Mouse (Mus musculus) kidney, embryonic 16.5 days (tissue): ENCODE data around the gene Eif6. TPM values are rescaled to one million over a fixed set of nuclear protein-coding genes. Genes with fewer than 3 reads are reported as not detected.
A peak's percentile ranks its signal among the peaks of the same experiment; 100 is the strongest.

Experiments used
- ATAC-seq: fragments of 200-750 bp; cut with Nextera tagmentation; 2 replicates; pipeline ENCODE4 v1.8.0; 2017; ENCODE audit warnings: moderate TSS enrichment; ENCODE audit not compliant: low FRiP score, low TSS enrichment
- H3K27ac ChIP-seq: fragments of 300-500 bp; sonication (generic); 2 replicates; pipeline ENCODE4 v1.5.1; 2014; ENCODE audit warnings: low read length
- H3K27me3 ChIP-seq: fragments of 300-500 bp; sonication (generic); 2 replicates; pipeline ENCODE4 v1.6.1; 2014; ENCODE audit warnings: low read length, control low read depth, mixed read lengths; ENCODE audit not compliant: insufficient read depth
- H3K36me3 ChIP-seq: fragments of 300-500 bp; sonication (generic); 2 replicates; pipeline ENCODE4 v1.6.1; 2014; ENCODE audit warnings: low read length, control low read depth, mixed read lengths; ENCODE audit not compliant: insufficient read depth
- H3K4me1 ChIP-seq: fragments of 300-500 bp; sonication (generic); 2 replicates; pipeline ENCODE4 v1.6.1; 2014; ENCODE audit warnings: low read length, control low read depth, mixed read lengths; ENCODE audit not compliant: insufficient read depth
- H3K4me2 ChIP-seq: fragments of 300-500 bp; sonication (generic); replicated peaks from 2 replicates; pipeline ENCODE4 v1.6.1; 2014; ENCODE audit warnings: low read depth, low read length
- H3K4me3 ChIP-seq: fragments of 300-500 bp; sonication (generic); 2 replicates; pipeline ENCODE4 v1.5.1; 2014; ENCODE audit warnings: mild to moderate bottlenecking, low read length
- H3K9ac ChIP-seq: fragments of 300-500 bp; sonication (generic); replicated peaks from 2 replicates; pipeline ENCODE4 v1.6.1; 2014; ENCODE audit warnings: low read length
- H3K9me3 ChIP-seq: fragments of 300-500 bp; sonication (generic); 2 replicates; pipeline ENCODE4 v1.6.1; 2016; ENCODE audit warnings: low read length, control low read depth
- WGBS: fragments of 180-500 bp; shearing (Covaris S2); extraction: QIAGEN DNeasy Blood & Tissue Kit; methylation state at CpG from one replicate; pipeline ENCODE4 v1.1.7; 2014; 5-methylcytosine and 5-hydroxymethylcytosine counted together
- polyA plus RNA-seq: library from polyadenylated mRNA; unstranded; fragments of >200 nt; fragmentation: Nextera tagmentation; extraction: Ambion mirVana; gene quantifications from 2 replicates; pipeline ENCODE4 v1.2.1, GENCODE M21; 2015

The Eif6 gene
- polyA plus RNA-seq, 1 experiment from 2014 or later = 233 TPM

- no peak overlapping the region for H3K9ac ChIP-seq
- WGBS = 62% methylated on average over 3 of the region's 3 CpGs
- no peaks in the 10 kb centered on the region for H3K36me3 ChIP-seq
- no peak overlapping the region for H3K4me3 ChIP-seq
- no peak overlapping the region for H3K27ac ChIP-seq
- peaks cover 3% of the 10 kb centered on the region; the same call in 1 of the 2 replicates for H3K9me3 ChIP-seq
- H3K27me3 ChIP-seq = no peaks in the 10 kb centered on the region
- no peak for ATAC-seq
- H3K4me2 ChIP-seq = no peak overlapping the region
- H3K4me1 ChIP-seq = no peaks in the 10 kb centered on the region
These were observed 24.0 kb downstream of the Eif6 start for GRCm38 (mm10) chr2:155802761-155803160.

- H3K9ac ChIP-seq = no peak overlapping the region
- H3K27me3 ChIP-seq = no peaks in the 10 kb centered on the region
- H3K9me3 ChIP-seq = peaks cover 3% of the 10 kb centered on the region; the same call in 1 of the 2 replicates
- H3K36me3 ChIP-seq = no peaks in the 10 kb centered on the region
- 61% methylated on average over 3 of the region's 3 CpGs for whole genome bisulfite sequencing
- no peaks in the 10 kb centered on the region for H3K4me1 ChIP-seq
- no peak overlapping the region for H3K4me2 ChIP-seq
- H3K27ac ChIP-seq = no peak overlapping the region
- no peak for ATAC-seq
- H3K4me3 ChIP-seq = no peak overlapping the region
These were observed 28.1 kb downstream of the Eif6 start for GRCm38 (mm10) chr2:155798613-155799012.

DNA sequence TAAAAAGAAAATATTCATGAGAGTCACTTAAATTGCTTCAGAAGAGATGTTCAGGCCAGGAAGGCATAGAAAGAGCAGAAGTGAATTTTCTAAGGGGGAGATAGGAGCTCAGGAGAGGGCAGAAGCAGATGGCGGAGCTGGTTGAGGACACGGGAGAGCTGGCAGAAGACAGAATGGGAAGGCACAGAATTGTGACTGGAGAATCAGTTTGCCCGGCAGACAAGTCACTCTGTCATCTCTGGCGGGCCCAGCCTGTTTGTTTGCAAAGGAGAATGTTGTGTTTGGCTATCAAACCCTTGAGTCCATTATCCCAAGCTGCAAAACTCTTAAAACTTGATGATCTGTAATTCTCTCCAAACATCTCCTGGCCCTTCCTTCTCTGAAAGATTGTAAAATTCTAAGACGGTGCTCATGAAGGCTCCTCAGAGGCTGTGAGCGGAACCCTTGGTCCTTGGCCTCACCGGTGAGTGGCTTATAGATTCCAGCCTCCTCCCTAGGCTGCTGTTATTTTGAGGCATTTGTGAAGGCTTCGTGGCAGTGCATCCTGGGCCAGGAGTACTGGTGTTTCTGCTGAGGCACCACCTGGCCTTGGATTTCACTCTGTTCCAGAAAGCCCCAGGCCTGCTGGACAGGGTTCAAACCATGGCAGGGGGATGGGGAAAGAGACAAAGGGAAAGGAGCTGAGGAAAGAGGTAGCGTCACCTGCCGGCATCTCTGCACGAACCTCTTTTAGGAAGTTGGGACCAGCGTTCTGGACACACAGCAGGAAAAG lies 31.9 kb downstream of the Eif6 start:
- Histone ChIP-seq H3K36me3 (no peaks in the 10 kb centered on the region), H3K4me2 (no peak overlapping the region), H3K27ac (no peak overlapping the region), H3K4me3 (no peak overlapping the region), H3K9ac (no peak overlapping the region), H3K9me3 (no peaks in the 10 kb centered on the region), H3K27me3 (no peaks in the 10 kb centered on the region), H3K4me1 (no peaks in the 10 kb centered on the region)
- no peak for ATAC-seq
- 84% methylated on average over 12 of the region's 12 CpGs for WGBS

DNA sequence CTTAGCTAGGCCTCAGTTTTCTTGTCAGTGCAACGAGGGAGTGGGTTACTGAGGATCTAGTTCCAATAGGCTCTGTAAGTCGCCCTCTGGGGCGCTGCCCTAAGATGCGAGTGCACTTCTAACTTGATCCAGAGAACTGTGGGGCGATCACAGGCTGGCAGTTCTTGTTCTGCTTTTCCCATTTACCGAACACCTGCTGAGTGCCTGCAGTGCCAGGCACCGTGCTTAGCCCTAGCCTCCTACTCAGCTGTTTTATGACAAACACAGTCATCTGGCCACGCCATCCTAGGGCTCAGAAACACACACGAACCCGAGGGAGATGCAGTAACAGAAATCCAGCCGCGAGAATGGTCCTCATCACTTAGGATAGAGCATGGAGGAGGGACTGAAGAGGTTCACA lies 33.8 kb downstream of the Eif6 start:
- no peaks in the 10 kb centered on the region for H3K27me3 ChIP-seq
- WGBS = 25% methylated on average over 12 of the region's 12 CpGs
- no peaks in the 10 kb centered on the region for H3K9me3 ChIP-seq
- H3K9ac ChIP-seq = no peak overlapping the region
- no peak overlapping the region for H3K27ac ChIP-seq
- no peaks in the 10 kb centered on the region for H3K36me3 ChIP-seq
- H3K4me2 ChIP-seq = 0 out of 2 replicates have a peak overlapping the region, but pooled peaks have one; percentile 12
- no peaks in the 10 kb centered on the region for H3K4me1 ChIP-seq
- ATAC-seq = no peak
- no peak overlapping the region for H3K4me3 ChIP-seq

DNA sequence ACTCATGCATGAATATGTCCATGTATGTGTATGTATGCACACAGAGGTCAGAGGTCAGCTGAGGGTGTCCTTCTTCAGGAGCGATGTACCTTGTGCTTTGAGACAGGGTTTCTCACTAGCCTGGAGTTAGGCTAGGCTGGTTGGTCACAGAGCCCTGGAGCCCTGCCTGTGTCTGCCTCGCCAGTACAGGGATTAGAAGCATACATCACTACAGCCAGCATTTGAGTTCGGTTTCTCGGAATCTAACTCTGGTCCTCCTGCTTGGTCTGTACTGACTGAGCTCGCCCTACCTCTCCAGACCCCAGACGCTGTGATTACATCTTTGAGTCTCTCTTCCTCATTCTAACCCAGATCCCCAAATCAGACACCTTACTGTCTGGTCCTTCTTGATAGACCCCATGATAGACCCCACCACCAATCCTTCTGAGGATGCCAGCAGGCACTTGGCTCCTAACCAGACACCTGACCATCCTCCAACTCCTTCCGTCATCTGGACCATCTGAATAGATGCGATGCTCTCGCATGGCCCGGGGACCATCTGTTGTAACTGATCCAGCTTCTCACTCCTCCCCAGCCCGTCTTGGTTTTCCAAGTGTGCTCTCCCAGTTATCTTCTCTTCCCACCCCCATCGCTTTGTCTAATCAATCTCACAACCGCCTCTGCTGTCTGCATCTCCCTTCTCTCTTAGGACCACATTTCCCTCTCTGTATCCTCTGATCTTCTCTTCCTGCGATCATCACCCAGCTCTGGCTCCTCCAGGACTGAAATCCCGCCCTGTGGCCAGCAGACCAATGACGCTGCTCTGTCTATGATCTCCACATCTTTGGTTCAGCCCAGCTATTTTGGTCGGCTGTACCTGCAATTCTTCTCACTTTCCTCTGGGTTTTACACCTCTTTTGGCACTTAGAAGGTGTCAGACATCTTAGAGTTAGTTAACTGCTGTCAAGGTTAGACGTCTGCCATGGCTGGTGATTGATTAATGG lies 38.5 kb downstream of the Eif6 start:
- no peak overlapping the region for H3K27ac ChIP-seq
- ATAC-seq = no peak
- 55% methylated on average over 18 of the region's 18 CpGs for WGBS
- H3K9ac ChIP-seq = no peak overlapping the region
- no peaks in the 10 kb centered on the region for H3K9me3 ChIP-seq
- H3K36me3 ChIP-seq = no peaks in the 10 kb centered on the region
- no peak overlapping the region for H3K4me3 ChIP-seq
- no peaks in the 10 kb centered on the region for H3K27me3 ChIP-seq
- H3K4me1 ChIP-seq = no peaks in the 10 kb centered on the region
- H3K4me2 ChIP-seq = no peak overlapping the region

GRCm38 (mm10) chr2:155786905-155787304 lies 39.8 kb downstream of the Eif6 start:
- H3K27me3 ChIP-seq = no peaks in the 10 kb centered on the region
- no peaks in the 10 kb centered on the region for H3K4me1 ChIP-seq
- no peak overlapping the region for H3K4me3 ChIP-seq
- H3K9ac ChIP-seq = no peak overlapping the region
- no peaks in the 10 kb centered on the region for H3K9me3 ChIP-seq
- H3K27ac ChIP-seq = no peak overlapping the region
- 77% methylated on average over 5 of the region's 5 CpGs for WGBS
- no peak overlapping the region for H3K4me2 ChIP-seq
- ATAC-seq = no peak
- H3K36me3 ChIP-seq = no peaks in the 10 kb centered on the region

GRCm38 (mm10) chr2:155784534-155784933 lies 42.2 kb downstream of the Eif6 start:
- no peaks in the 10 kb centered on the region for H3K27me3 ChIP-seq
- WGBS = 79% methylated on average over 6 of the region's 6 CpGs
- H3K27ac ChIP-seq = no peak overlapping the region
- H3K9ac ChIP-seq = no peak overlapping the region
- no peak overlapping the region for H3K4me3 ChIP-seq
- ATAC-seq = no peak
- H3K4me2 ChIP-seq = no peak overlapping the region
- H3K9me3 ChIP-seq = no peaks in the 10 kb centered on the region
- no peaks in the 10 kb centered on the region for H3K36me3 ChIP-seq
- H3K4me1 ChIP-seq = no peaks in the 10 kb centered on the region

GRCm38 (mm10) chr2:155779506-155779905 lies 47.2 kb downstream of the Eif6 start:
- Histone ChIP-seq H3K27ac (no peak overlapping the region), H3K9ac (no peak overlapping the region), H3K36me3 (no peaks in the 10 kb centered on the region), H3K4me3 (no peak overlapping the region), H3K4me2 (no peak overlapping the region), H3K4me1 (peaks cover 3% of the 10 kb centered on the region), H3K9me3 (no peaks in the 10 kb centered on the region), H3K27me3 (peaks cover 24% of the 10 kb centered on the region)
- no peak for ATAC-seq
- whole genome bisulfite sequencing = 74% methylated on average over 3 of the region's 3 CpGs

DNA sequence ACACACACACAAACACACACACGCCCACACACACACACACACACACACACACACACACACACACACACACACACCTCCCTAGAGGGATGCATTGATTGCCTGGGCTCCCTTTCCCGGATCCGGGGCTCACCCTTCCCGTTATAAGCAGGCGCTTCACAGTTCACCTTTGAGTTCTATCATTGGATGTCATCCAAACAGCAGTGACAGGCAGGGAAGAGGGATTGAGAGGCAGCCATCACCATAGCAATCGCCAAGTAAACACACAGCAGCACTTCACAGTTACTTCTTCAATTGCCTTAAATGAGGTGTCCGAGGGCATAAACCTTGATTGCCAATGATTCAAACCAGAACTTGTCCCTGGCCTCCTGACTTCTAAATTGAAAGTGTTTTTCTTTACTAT lies 47.7 kb downstream of the Eif6 start:
- WGBS = 35% methylated on average over 6 of the region's 7 CpGs
- peaks cover 3% of the 10 kb centered on the region for H3K4me1 ChIP-seq
- H3K4me3 ChIP-seq = no peak overlapping the region
- H3K27me3 ChIP-seq = peaks cover 28% of the 10 kb centered on the region
- no peaks in the 10 kb centered on the region for H3K36me3 ChIP-seq
- no peak overlapping the region for H3K4me2 ChIP-seq
- H3K9ac ChIP-seq = no peak overlapping the region
- no peak for ATAC-seq
- no peaks in the 10 kb centered on the region for H3K9me3 ChIP-seq
- H3K27ac ChIP-seq = no peak overlapping the region

- no peak for ATAC-seq
- H3K4me3 ChIP-seq = no peak overlapping the region
- no peaks in the 10 kb centered on the region for H3K36me3 ChIP-seq
- WGBS = 66% methylated on average over 6 of the region's 6 CpGs
- H3K4me1 ChIP-seq = peaks cover 3% of the 10 kb centered on the region
- no peak overlapping the region for H3K27ac ChIP-seq
- H3K27me3 ChIP-seq = peaks cover 39% of the 10 kb centered on the region
- H3K4me2 ChIP-seq = no peak overlapping the region
- no peaks in the 10 kb centered on the region for H3K9me3 ChIP-seq
- H3K9ac ChIP-seq = no peak overlapping the region
These were observed 48.7 kb downstream of the Eif6 start for GRCm38 (mm10) chr2:155778004-155778403.
